Mouse (Mus musculus) heart, embryonic 14.5 days (tissue): ENCODE data around the gene Usp6nl. TPM values are rescaled to one million over a fixed set of nuclear protein-coding genes. Genes with fewer than 3 reads are reported as not detected.

Experiments used
- ATAC-seq: fragments of 200-750 bp; cut with Nextera tagmentation; 2 replicates; pipeline ENCODE4 v1.8.0; 2017; ENCODE audit warnings: low read depth, moderate TSS enrichment; ENCODE audit not compliant: insufficient number of reproducible peaks, insufficient read depth, low FRiP score
- H3K27ac ChIP-seq, 2 experiments: fragments of 200-500 bp in 1 of 2; fragments of 300-500 bp in 1 of 2; sonication (generic) in 1 of 2; replicated peaks in 1 of 2; 2 replicates each; pipeline ENCODE4 v1.5.1; 2012 to 2014; ENCODE audit warnings: low read depth in 2 of 2, low read length in 2 of 2, control low read depth in 1 of 2, mild to moderate bottlenecking in 1 of 2, mixed read lengths in 1 of 2; ENCODE audit not compliant: control insufficient read depth in 1 of 2, insufficient read depth in 1 of 2
- H3K27me3 ChIP-seq: fragments of 300-500 bp; sonication (generic); 2 replicates; pipeline ENCODE4 v1.6.1; 2014; ENCODE audit warnings: mild to moderate bottlenecking, low read length, control low read depth; ENCODE audit not compliant: control insufficient read depth, insufficient read depth
- H3K36me3 ChIP-seq: fragments of 300-500 bp; sonication (generic); 2 replicates; pipeline ENCODE4 v1.6.1; 2014; ENCODE audit warnings: mild to moderate bottlenecking, control low read depth, low read length, mixed read lengths; ENCODE audit not compliant: control insufficient read depth, insufficient read depth
- H3K4me1 ChIP-seq, 2 experiments: fragments of 200-500 bp in 1 of 2; fragments of 300-500 bp in 1 of 2; sonication (generic) in 1 of 2; 2 replicates each; pipeline ENCODE4 v1.6.1; 2012 to 2014; ENCODE audit warnings: low read length in 2 of 2, control low read depth in 1 of 2, mixed read lengths in 1 of 2; ENCODE audit not compliant: control insufficient read depth in 2 of 2, insufficient read depth in 2 of 2
- H3K4me2 ChIP-seq: fragments of 300-500 bp; sonication (generic); 2 replicates; pipeline ENCODE4 v1.6.1; 2014; ENCODE audit warnings: mild to moderate bottlenecking, low read length
- H3K4me3 ChIP-seq, 2 experiments: fragments of 200-500 bp in 1 of 2; fragments of 300-500 bp in 1 of 2; sonication (generic) in 1 of 2; 2 replicates each; pipeline ENCODE4 v1.5.1; 2012 to 2014; ENCODE audit warnings: low read length in 2 of 2, mild to moderate bottlenecking in 2 of 2, control low read depth in 1 of 2, low read depth in 1 of 2, moderate library complexity in 1 of 2; ENCODE audit not compliant: control insufficient read depth in 1 of 2, insufficient read depth in 1 of 2
- H3K9ac ChIP-seq: fragments of 300-500 bp; sonication (generic); 2 replicates; pipeline ENCODE4 v1.6.1; 2014; ENCODE audit warnings: mild to moderate bottlenecking, low read length
- H3K9me3 ChIP-seq: fragments of 300-500 bp; sonication (generic); 2 replicates; pipeline ENCODE4 v1.6.1; 2016; ENCODE audit warnings: low read length, control low read depth; ENCODE audit not compliant: control insufficient read depth
- WGBS: fragments of 180-500 bp; shearing (Covaris S2); extraction: QIAGEN DNeasy Blood & Tissue Kit; methylation state at CpG from one replicate; pipeline ENCODE4 v1.1.7; 2014; 5-methylcytosine and 5-hydroxymethylcytosine counted together
- polyA plus RNA-seq: library from polyadenylated mRNA; unstranded; fragments of >200 nt; fragmentation: Nextera tagmentation; extraction: Ambion mirVana; gene quantifications from 2 replicates; pipeline ENCODE4 v1.2.1, GENCODE M21; 2014

The Usp6nl gene
- polyA plus RNA-seq, 1 experiment from 2014 or later, result 6.7 TPM

GRCm38 (mm10) chr2:6391940-6392339 lies 69.5 kb downstream of the Usp6nl start:
- Histone ChIP-seq H3K4me3 (no peak overlapping the region), H3K4me2 (no peak overlapping the region), H3K27me3 (no peaks in the 10 kb centered on the region), H3K9ac (no peak overlapping the region), H3K36me3 (no peaks in the 10 kb centered on the region; the same call in 1 of the 2 replicates), H3K27ac (no peak overlapping the region), H3K9me3 (no peaks in the 10 kb centered on the region), H3K4me1 (peaks cover 10 to 31% of the 10 kb centered on the region in 2 experiments)
- ATAC-seq, result no peak
- 67% methylated on average over 6 of the region's 6 CpGs for WGBS

- Histone ChIP-seq H3K9me3 (no peaks in the 10 kb centered on the region), H3K4me2 (peak overlapping the region; percentile 7)
Observed at GRCm38 (mm10) chr2:6395851-6396625, 73.6 kb downstream of the Usp6nl start.

GRCm38 (mm10) chr2:6396626-6397146 lies 74.2 kb downstream of the Usp6nl start:
- whole genome bisulfite sequencing, result 58% methylated on average over 1 of the region's 1 CpGs
- peak overlapping the region in 1 of 2 experiments; percentile 19; a peak in 1 of 4 replicates for H3K27ac ChIP-seq
- no peaks in the 10 kb centered on the region for H3K27me3 ChIP-seq
- H3K4me1 ChIP-seq, result peaks cover 7 to 26% of the 10 kb centered on the region in 2 experiments
- H3K4me2 ChIP-seq, result no peak overlapping the region
- no peaks in the 10 kb centered on the region; the same call in 1 of the 2 replicates for H3K36me3 ChIP-seq
- H3K9me3 ChIP-seq, result no peaks in the 10 kb centered on the region
- H3K9ac ChIP-seq, result no peak overlapping the region
- ATAC-seq, result no peak
- no peak overlapping the region for H3K4me3 ChIP-seq

More at GRCm38 (mm10) chr2:6395851-6396625, 73.6 kb downstream of the Usp6nl start:
- peak overlapping the region; percentile 19 to 67 for H3K27ac ChIP-seq
- peaks cover 7 to 26% of the 10 kb centered on the region in 2 experiments for H3K4me1 ChIP-seq
- no peaks in the 10 kb centered on the region for H3K27me3 ChIP-seq
- no peak overlapping the region for H3K4me3 ChIP-seq
- ATAC-seq, result no peak
- no peaks in the 10 kb centered on the region; the same call in 1 of the 2 replicates for H3K36me3 ChIP-seq
- no peak overlapping the region for H3K9ac ChIP-seq
- 54% methylated on average over 7 of the region's 7 CpGs for WGBS

GRCm38 (mm10) chr2:6397166-6397565 lies 74.7 kb downstream of the Usp6nl start:
- 71% methylated on average over 3 of the region's 3 CpGs for WGBS

GRCm38 (mm10) chr2:6398826-6399225 lies 76.4 kb downstream of the Usp6nl start:
- no peaks in the 10 kb centered on the region for H3K9me3 ChIP-seq
- H3K4me2 ChIP-seq, result no peak overlapping the region
- no peak overlapping the region for H3K9ac ChIP-seq
- no peaks in the 10 kb centered on the region for H3K27me3 ChIP-seq
- H3K27ac ChIP-seq, result no peak overlapping the region
- no peaks in the 10 kb centered on the region for H3K36me3 ChIP-seq
- ATAC-seq, result no peak
- peaks cover 9 to 24% of the 10 kb centered on the region in 2 experiments for H3K4me1 ChIP-seq
- no peak overlapping the region for H3K4me3 ChIP-seq
- 79% methylated on average over 6 of the region's 6 CpGs for WGBS

More at GRCm38 (mm10) chr2:6397166-6397565, 74.7 kb downstream of the Usp6nl start:
- Histone ChIP-seq H3K27ac (no peak overlapping the region), H3K4me2 (no peak overlapping the region), H3K9me3 (no peaks in the 10 kb centered on the region), H3K27me3 (no peaks in the 10 kb centered on the region), H3K9ac (no peak overlapping the region), H3K4me1 (peaks cover 7 to 26% of the 10 kb centered on the region in 2 experiments), H3K36me3 (no peaks in the 10 kb centered on the region; the same call in 1 of the 2 replicates), H3K4me3 (no peak overlapping the region)
- ATAC-seq, result no peak

- Histone ChIP-seq H3K9ac (no peak overlapping the region), H3K36me3 (no peaks in the 10 kb centered on the region), H3K27ac (no peak overlapping the region), H3K4me3 (no peak overlapping the region), H3K27me3 (no peaks in the 10 kb centered on the region), H3K4me1 (peaks cover 7 to 24% of the 10 kb centered on the region in 2 experiments), H3K4me2 (no peak overlapping the region), H3K9me3 (no peaks in the 10 kb centered on the region)
- ATAC-seq, result no peak
- WGBS, result 74% methylated on average over 10 of the region's 10 CpGs
Observed at GRCm38 (mm10) chr2:6401039-6401438, 78.6 kb downstream of the Usp6nl start.

GRCm38 (mm10) chr2:6403375-6403774 lies 80.9 kb downstream of the Usp6nl start:
- Histone ChIP-seq H3K27ac (no peak overlapping the region), H3K9ac (no peak overlapping the region; the same call in 1 of the 2 replicates), H3K27me3 (no peaks in the 10 kb centered on the region), H3K4me1 (peaks cover 7 to 13% of the 10 kb centered on the region in 2 experiments; a peak in 3 of 4 replicates), H3K4me2 (no peak overlapping the region), H3K9me3 (no peaks in the 10 kb centered on the region), H3K36me3 (no peaks in the 10 kb centered on the region), H3K4me3 (no peak overlapping the region)
- ATAC-seq, result no peak
- WGBS, result 32% methylated on average over 11 of the region's 11 CpGs
